Mouse (Mus musculus): Measurements from ENCODE around the gene AI837181.

Gene AI837181

GRCm38 (mm10) chr19:5447515-5448353 lies 22.8 kb downstream of the AI837181 start, which contains the start of gene Fosl1:
TSS of gene Fosl1 (plus strand) at chr19:5447547.
- peak; percentile 61 for DNase-seq

- no peak for DNase-seq
These were observed 23.6 kb downstream of the AI837181 start for GRCm38 (mm10) chr19:5448354-5449150.

GRCm38 (mm10) chr19:5449673-5450072 lies 24.7 kb downstream of the AI837181 start:
- DNase-seq = no peak

GRCm38 (mm10) chr19:5451766-5452165 lies 26.8 kb downstream of the AI837181 start:
- DNase-seq = no peak

GRCm38 (mm10) chr19:5455037-5455436 lies 30.1 kb downstream of the AI837181 start:
- no peak for DNase-seq

GRCm38 (mm10) chr19:5455568-5455967 lies 30.6 kb downstream of the AI837181 start:
- no peak for DNase-seq

GRCm38 (mm10) chr19:5456241-5456921 lies 31.4 kb downstream of the AI837181 start:
- no peak for DNase-seq

GRCm38 (mm10) chr19:5456922-5457745 lies 32.2 kb downstream of the AI837181 start:
- peak; percentile 97 for DNase-seq

- no peak for DNase-seq
These were observed 33.0 kb downstream of the AI837181 start, which contains the start of gene Ccdc85b for GRCm38 (mm10) chr19:5457746-5458442. TSS of gene Ccdc85b (minus strand) at chr19:5457894.

- no peak for DNase-seq
These were observed 34.1 kb downstream of the AI837181 start for GRCm38 (mm10) chr19:5459019-5459418.

- no peak for DNase-seq
These were observed 35.0 kb downstream of the AI837181 start for GRCm38 (mm10) chr19:5459896-5460295.

- DNase-seq = peak; percentile 85
These were observed 35.5 kb downstream of the AI837181 start, which contains the start of gene Fibp for GRCm38 (mm10) chr19:5460465-5460911. TSS of gene Fibp (plus strand) at chr19:5460615.

GRCm38 (mm10) chr19:5461411-5461810 lies 36.5 kb downstream of the AI837181 start:
- no peak for DNase-seq

GRCm38 (mm10) chr19:5463212-5463611 lies 38.3 kb downstream of the AI837181 start:
- DNase-seq = peak; percentile 26

GRCm38 (mm10) chr19:5463791-5464562 lies 39.0 kb downstream of the AI837181 start:
- DNase-seq = peak; percentile 73

- DNase-seq = no peak
These were observed 40.1 kb downstream of the AI837181 start for GRCm38 (mm10) chr19:5465037-5465436.

- no peak for DNase-seq
These were observed 42.1 kb downstream of the AI837181 start for GRCm38 (mm10) chr19:5466916-5467500.

- no peak for DNase-seq
These were observed 43.4 kb downstream of the AI837181 start, which contains the start of gene Ctsw for GRCm38 (mm10) chr19:5468374-5468773. TSS of gene Ctsw (minus strand) at chr19:5468507.

GRCm38 (mm10) chr19:5471846-5472245 lies 46.9 kb downstream of the AI837181 start:
- DNase-seq = no peak

GRCm38 (mm10) chr19:5472857-5473256 lies 47.9 kb downstream of the AI837181 start:
- DNase-seq = no peak
